Mouse (Mus musculus): ENCODE results near the gene Gm15517.

Gene Gm15517

DNA sequence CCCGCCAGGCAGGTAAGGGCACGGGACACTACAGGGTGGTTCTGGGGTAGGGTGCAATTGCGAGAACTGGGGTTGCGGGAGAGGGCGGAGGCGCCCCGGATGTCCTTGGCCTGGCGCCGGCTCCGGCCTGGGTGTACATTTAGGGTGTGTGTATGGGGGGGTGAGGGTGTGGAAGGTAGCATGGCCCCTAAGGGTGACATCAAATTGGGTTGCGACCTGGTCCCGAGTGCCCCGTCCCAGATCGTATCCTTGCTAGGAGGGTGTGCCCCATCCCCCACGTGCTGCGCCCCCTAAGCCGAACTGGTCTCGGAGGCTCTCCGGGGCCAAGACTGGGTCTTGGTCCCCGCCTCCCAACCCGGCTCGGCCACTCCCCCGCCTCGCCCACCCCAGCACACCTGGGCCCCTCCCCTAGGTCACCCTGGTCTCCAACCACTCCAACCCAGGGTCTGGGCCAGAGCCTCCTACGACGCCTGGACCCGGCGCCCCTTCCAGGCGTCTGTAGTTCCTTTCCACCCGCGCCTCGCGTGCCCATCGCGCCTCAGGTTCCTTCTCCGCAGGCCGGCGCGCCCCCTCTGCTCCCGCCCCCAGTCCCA is 49.1 kb downstream of the Gm15517 start:
- peak; percentile 15 for DNase-seq

DNA sequence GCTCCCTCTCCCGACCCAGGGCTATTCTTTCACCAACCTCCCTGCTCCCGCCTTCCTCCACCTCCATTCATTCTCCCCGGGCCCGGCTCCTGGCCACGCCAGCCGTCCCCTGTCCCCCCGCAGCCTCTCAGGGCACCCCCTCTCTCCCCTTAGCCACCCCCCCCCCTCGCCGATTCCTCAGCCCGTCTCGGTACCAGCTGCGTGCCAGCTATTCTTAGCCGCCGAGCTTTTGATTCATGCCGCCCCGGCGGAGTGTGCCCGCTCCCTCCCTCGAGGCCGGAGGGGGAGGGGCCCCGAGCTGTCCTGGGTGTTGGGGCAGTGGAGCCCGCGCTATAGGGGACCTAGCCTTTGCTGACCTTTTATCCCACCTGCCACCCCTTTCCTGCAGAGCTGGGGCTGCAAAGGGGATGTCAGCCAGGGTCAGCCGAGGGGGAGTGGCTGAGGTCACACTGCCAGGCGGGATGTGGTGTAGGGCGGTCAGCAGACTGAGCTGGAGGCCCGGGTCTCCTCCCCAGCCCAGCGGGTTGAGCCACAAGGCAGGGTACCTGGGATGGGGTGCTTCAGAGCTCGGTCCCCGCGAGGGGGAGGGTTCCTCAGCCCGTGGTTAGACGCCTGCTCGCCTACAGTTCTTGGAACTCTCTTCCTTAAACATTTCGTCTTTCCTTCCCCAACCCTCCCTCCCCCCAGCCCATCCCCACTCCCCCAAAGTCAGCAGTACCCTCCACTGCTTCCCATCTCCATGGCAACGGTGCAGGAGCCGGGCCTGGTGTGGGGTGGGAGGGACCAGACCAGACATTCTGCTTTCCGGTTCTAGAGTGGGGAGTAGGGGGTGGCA is 49.8 kb downstream of the Gm15517 start:
- peak; percentile 19 for DNase-seq
